Mouse (Mus musculus) splenic B cell, adult 2 months (primary cell): ENCODE measurements around the gene Caln1.

ENCODE experiments used
- DNase-seq: peaks from one replicate; pipeline ENCODE4 v3.0.0-alpha.2; 2011; ENCODE audit warnings: low read depth, low spot score
- H3K27me3 ChIP-seq: 2 replicates; pipeline ENCODE4 v1.6.1; 2012; ENCODE audit warnings: mild to moderate bottlenecking, low read length, moderate library complexity, mixed read lengths; ENCODE audit not compliant: control insufficient read depth, poor library complexity, insufficient read depth, severe bottlenecking
- H3K36me3 ChIP-seq: 2 replicates; pipeline ENCODE4 v1.6.1; 2012; ENCODE audit warnings: mild to moderate bottlenecking, low read length, moderate library complexity, mixed read lengths; ENCODE audit not compliant: control insufficient read depth, poor library complexity, insufficient read depth, severe bottlenecking

Gene Caln1

GRCm38 (mm10) chr5:130369237-130369636 lies at the start of gene Caln1:
Gene Caln1, plus strand, starts transcription at chr5:130369455.
- Histone ChIP-seq H3K27me3 (no peaks in the 10 kb centered on the region), H3K36me3 (no peaks in the 10 kb centered on the region)
- no peak for DNase-seq

GRCm38 (mm10) chr5:130319783-130320182 lies 49.5 kb upstream of the Caln1 start:
- H3K27me3 ChIP-seq, result no peaks in the 10 kb centered on the region; the same call in 1 of the 2 replicates
- no peak for DNase-seq
- H3K36me3 ChIP-seq, result 0 out of 2 replicates have a peak, but pooled peaks cover 2% of the 10 kb centered on the region

GRCm38 (mm10) chr5:130320485-130320884 lies 48.8 kb upstream of the Caln1 start:
- DNase-seq, result no peak
- H3K36me3 ChIP-seq, result peaks cover 2% of the 10 kb centered on the region; the same call in 1 of the 2 replicates

GRCm38 (mm10) chr5:130325486-130325885 lies 43.8 kb upstream of the Caln1 start:
- DNase-seq, result no peak
- no peaks in the 10 kb centered on the region for H3K27me3 ChIP-seq
- peaks cover 6% of the 10 kb centered on the region for H3K36me3 ChIP-seq

More at GRCm38 (mm10) chr5:130320485-130320884, 48.8 kb upstream of the Caln1 start:
- no peaks in the 10 kb centered on the region; the same call in 1 of the 2 replicates for H3K27me3 ChIP-seq

GRCm38 (mm10) chr5:130327615-130328263 lies 41.5 kb upstream of the Caln1 start:
- Histone ChIP-seq H3K27me3 (no peaks in the 10 kb centered on the region), H3K36me3 (peaks cover 6% of the 10 kb centered on the region)
- no peak for DNase-seq

- Histone ChIP-seq H3K27me3 (no peaks in the 10 kb centered on the region), H3K36me3 (peaks cover 6% of the 10 kb centered on the region)
- DNase-seq, result no peak
Measured at GRCm38 (mm10) chr5:130328366-130328765, 40.9 kb upstream of the Caln1 start.

- no peak for DNase-seq
- H3K36me3 ChIP-seq, result peaks cover 6% of the 10 kb centered on the region
- H3K27me3 ChIP-seq, result no peaks in the 10 kb centered on the region
Measured at GRCm38 (mm10) chr5:130329889-130330288, 39.4 kb upstream of the Caln1 start.

GRCm38 (mm10) chr5:130330801-130331200 lies 38.5 kb upstream of the Caln1 start:
- Histone ChIP-seq H3K36me3 (peaks cover 8% of the 10 kb centered on the region), H3K27me3 (no peaks in the 10 kb centered on the region)
- no peak for DNase-seq

- no peak for DNase-seq
- Histone ChIP-seq H3K36me3 (peaks cover 8% of the 10 kb centered on the region), H3K27me3 (no peaks in the 10 kb centered on the region)
Measured at GRCm38 (mm10) chr5:130331206-130331605, 38.0 kb upstream of the Caln1 start.

- Histone ChIP-seq H3K36me3 (peaks cover 11% of the 10 kb centered on the region), H3K27me3 (no peaks in the 10 kb centered on the region)
- no peak for DNase-seq
Measured at GRCm38 (mm10) chr5:130333566-130333965, 35.7 kb upstream of the Caln1 start.

- Histone ChIP-seq H3K27me3 (no peaks in the 10 kb centered on the region), H3K36me3 (peaks cover 9% of the 10 kb centered on the region; the same call in 1 of the 2 replicates)
- no peak for DNase-seq
Measured at GRCm38 (mm10) chr5:130333971-130334370, 35.3 kb upstream of the Caln1 start.

- DNase-seq, result no peak
- Histone ChIP-seq H3K27me3 (no peaks in the 10 kb centered on the region), H3K36me3 (peaks cover 8% of the 10 kb centered on the region)
Measured at GRCm38 (mm10) chr5:130335462-130335861, 33.8 kb upstream of the Caln1 start.

GRCm38 (mm10) chr5:130340656-130341055 lies 28.6 kb upstream of the Caln1 start:
- Histone ChIP-seq H3K27me3 (no peaks in the 10 kb centered on the region), H3K36me3 (peaks cover 6% of the 10 kb centered on the region)
- no peak for DNase-seq

GRCm38 (mm10) chr5:130344999-130345398 lies 24.3 kb upstream of the Caln1 start:
- Histone ChIP-seq H3K27me3 (no peaks in the 10 kb centered on the region), H3K36me3 (no peaks in the 10 kb centered on the region; the same call in 1 of the 2 replicates)
- DNase-seq, result no peak

GRCm38 (mm10) chr5:130345871-130346270 lies 23.4 kb upstream of the Caln1 start:
- H3K27me3 ChIP-seq, result no peaks in the 10 kb centered on the region
- no peak for DNase-seq
- H3K36me3 ChIP-seq, result no peaks in the 10 kb centered on the region; the same call in 1 of the 2 replicates

- no peaks in the 10 kb centered on the region for H3K27me3 ChIP-seq
- H3K36me3 ChIP-seq, result no peaks in the 10 kb centered on the region
- DNase-seq, result no peak
Measured at GRCm38 (mm10) chr5:130355223-130355622, 14.0 kb upstream of the Caln1 start.
